In the genomic region with DNA sequence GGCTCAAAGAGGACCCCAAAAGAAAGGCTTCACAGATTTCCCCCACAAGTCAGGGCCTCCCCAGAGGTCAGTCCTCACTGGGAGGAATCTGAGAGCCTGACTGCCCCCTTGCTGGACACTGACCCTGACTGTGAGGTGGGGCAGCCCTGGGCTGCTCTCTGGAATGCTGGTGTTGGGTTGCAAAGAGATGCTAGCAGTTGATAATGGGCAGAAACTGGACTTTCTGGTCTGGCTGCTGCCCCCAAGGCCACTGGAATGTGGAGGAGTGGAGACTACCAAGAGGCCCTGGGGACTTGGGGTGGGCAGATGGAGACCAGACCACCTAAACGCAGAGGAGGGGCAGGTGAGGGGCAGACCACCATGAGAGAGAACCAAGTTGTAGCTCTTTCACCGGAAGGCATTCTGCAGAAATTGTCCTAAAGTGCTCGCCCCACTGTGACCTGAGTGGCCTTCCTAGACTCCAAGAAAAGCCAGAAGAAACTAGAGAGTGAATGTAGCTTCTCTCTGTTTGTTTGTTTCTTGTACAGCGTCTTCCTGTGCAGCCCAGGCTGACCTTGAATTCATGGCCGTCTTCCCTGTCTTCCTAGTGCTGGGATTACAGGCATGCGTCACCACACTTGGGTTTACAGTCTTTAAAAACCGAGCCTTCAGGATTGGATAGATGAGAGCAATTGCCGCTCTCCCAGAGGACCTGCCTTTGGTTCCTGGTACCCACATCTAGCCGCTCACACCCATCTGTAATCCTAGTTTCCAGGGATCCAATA, we compare ENCODE assay signal across 16 mouse cellular contexts. TPM values are rescaled to one million over a fixed set of nuclear protein-coding genes. Genes with fewer than 3 reads are reported as not detected.
DNase-seq lines count a peak whose midpoint lies in the region; ATAC-seq and TF ChIP-seq lines count a peak whose summit lies in the region.
"Had no signal": no experiment of that assay in that cellular context is flagged by ENCODE, and none has a peak within 500 bp of the region (broad histone marks: within the 10 kb centered on the region; RNA-seq: fewer than 3 reads in every experiment).

No protein-coding gene starts in this region.

- H3K9ac ChIP-seq in intestine, embryonic 15.5 days = no peak overlapping the region
- no peak overlapping the region for H3K9ac ChIP-seq in intestine, postnatal 0 days (ENCODE audit: low read depth, low read length)
- H3K9ac ChIP-seq in midbrain, embryonic 14.5 days (replicated peaks; ENCODE audit: low read length) = 0 out of 2 replicates have a peak overlapping the region, but pooled peaks have one; percentile 6
- H3K9ac ChIP-seq: heart, embryonic 13.5 days had no signal

- peak; percentile 81 for DNase-seq in embryo, embryonic 9.5 days (ENCODE audit: extremely low spot score)
- DNase-seq in kidney, adult 18-20 months = peak; percentile 23
- no peak for DNase-seq in midbrain, embryonic 14.5 days
- no peak for DNase-seq in T-cell, adult 2 months (ENCODE audit: low spot score)
- no peak for DNase-seq in thymus, postnatal 25 days
- no peak for DNase-seq in gastrocnemius, adult 2 months
- DNase-seq: cerebellum, adult 11 months; liver; right cerebral cortex, adult 18-20 months; thymus, adult 2 months had no signal

- H3K27me3 ChIP-seq in intestine, embryonic 15.5 days (replicated peaks) = no peaks in the 10 kb centered on the region; the same call in 1 of the 2 replicates
- H3K27me3 ChIP-seq in intestine, postnatal 0 days (replicated peaks; ENCODE audit: control insufficient read depth, insufficient read depth, low read length) = 0 out of 2 replicates have a peak, but pooled peaks cover 3% of the 10 kb centered on the region
- no peaks in the 10 kb centered on the region for H3K27me3 ChIP-seq in midbrain, embryonic 14.5 days (ENCODE audit: control insufficient read depth, insufficient read depth, low read length)

- H3K36me3 ChIP-seq in intestine, embryonic 15.5 days = no peaks in the 10 kb centered on the region
- no peaks in the 10 kb centered on the region for H3K36me3 ChIP-seq in intestine, postnatal 0 days (ENCODE audit: control insufficient read depth, insufficient read depth)
- H3K36me3 ChIP-seq in midbrain, embryonic 14.5 days (ENCODE audit: control insufficient read depth, insufficient read depth, low read length) = peaks cover 18% of the 10 kb centered on the region
- H3K36me3 ChIP-seq: heart, embryonic 13.5 days had no signal

- intact Hi-C loops in gastrocnemius, adult 2 months (cut with DNase I) = no loop called here

- H3K4me1 ChIP-seq in intestine, embryonic 15.5 days (replicated peaks) = peaks cover 28% of the 10 kb centered on the region
- H3K4me1 ChIP-seq in intestine, postnatal 0 days (replicated peaks; ENCODE audit: control insufficient read depth, insufficient read depth, low read length) = no peaks in the 10 kb centered on the region; the same call in 1 of the 2 replicates
- peaks cover 54% of the 10 kb centered on the region for H3K4me1 ChIP-seq in midbrain, embryonic 14.5 days (ENCODE audit: control insufficient read depth, insufficient read depth, low read length)

- no peak for ATAC-seq in intestine, embryonic 15.5 days
- ATAC-seq in intestine, postnatal 0 days = no peak
- no peak for ATAC-seq in midbrain, embryonic 14.5 days (ENCODE audit: low FRiP score, low TSS enrichment)

- H3K27ac ChIP-seq in intestine, embryonic 15.5 days = 0 out of 2 replicates have a peak overlapping the region, but pooled peaks have one; percentile 3
- no peak overlapping the region for H3K27ac ChIP-seq in intestine, postnatal 0 days (ENCODE audit: low read depth, low read length)
- peak overlapping the region; percentile 86; the same call in 1 of the 2 replicates for H3K27ac ChIP-seq in midbrain, embryonic 14.5 days (replicated peaks; ENCODE audit: low read depth, low read length)
- no peak overlapping the region for H3K27ac ChIP-seq in gastrocnemius, adult 2 months
- H3K27ac ChIP-seq: heart, embryonic 13.5 days; layer of hippocampus, adult 2 months had no signal

- TF ChIP-seq CTCF in intestine, postnatal 0 days (IDR thresholded peaks at IDR 0.05; ENCODE audit: low read depth) = no peak
- no peak for TF ChIP-seq CTCF in gastrocnemius, adult 2 months (IDR thresholded peaks at IDR 0.05)

- H3K4me2 ChIP-seq in intestine, embryonic 15.5 days (replicated peaks) = no peak overlapping the region
- no peak overlapping the region for H3K4me2 ChIP-seq in intestine, postnatal 0 days (replicated peaks; ENCODE audit: low read depth)
- H3K4me2 ChIP-seq in midbrain, embryonic 14.5 days (ENCODE audit: low read length) = no peak overlapping the region
- H3K4me2 ChIP-seq: heart, embryonic 13.5 days had no signal

- H3K9me3 ChIP-seq in intestine, embryonic 15.5 days = no peaks in the 10 kb centered on the region
- no peaks in the 10 kb centered on the region for H3K9me3 ChIP-seq in intestine, postnatal 0 days (ENCODE audit: control insufficient read depth)
- H3K9me3 ChIP-seq in midbrain, embryonic 14.5 days (ENCODE audit: control insufficient read depth, low read length) = no peaks in the 10 kb centered on the region
- H3K9me3 ChIP-seq: heart, embryonic 13.5 days had no signal

- 49% methylated on average over 9 of the region's 9 CpGs for WGBS in intestine, embryonic 15.5 days
- 59% methylated on average over 9 of the region's 9 CpGs for WGBS in intestine, postnatal 0 days
- 77% methylated on average over 9 of the region's 9 CpGs for WGBS in midbrain, embryonic 14.5 days

- H3K4me3 ChIP-seq in intestine, embryonic 15.5 days (replicated peaks) = no peak overlapping the region
- no peak overlapping the region for H3K4me3 ChIP-seq in intestine, postnatal 0 days (ENCODE audit: low read depth, low read length)
- no peak overlapping the region for H3K4me3 ChIP-seq in midbrain, embryonic 14.5 days (replicated peaks; ENCODE audit: low read depth, low read length)
- no peak overlapping the region for H3K4me3 ChIP-seq in gastrocnemius, adult 2 months
- H3K4me3 ChIP-seq: erythroblast, embryonic 14.5 days; heart, embryonic 13.5 days; layer of hippocampus, adult 2 months had no signal

RNA-seq across cellular contexts. Expression of gene Igdcc3, which starts 13.9 kb away (rescaled TPM):
- 0.99 and 1.4 TPM in 2 replicates for polyA plus RNA-seq in intestine, embryonic 15.5 days (2015; fragmentation: Nextera tagmentation; extraction: Ambion mirVana)
- polyA plus RNA-seq in intestine, postnatal 0 days (2015; fragmentation: Nextera tagmentation; extraction: Ambion mirVana) = 0.22 TPM in 2 replicates
- 10.7 and 14.1 TPM in 2 replicates for polyA plus RNA-seq in midbrain, embryonic 14.5 days (2014; fragmentation: Nextera tagmentation; extraction: Ambion mirVana)
- total RNA-seq in gastrocnemius, adult 2 months (2021) = under 1 TPM; 0.17 to 0.18 TPM
- total RNA-seq: megakaryocyte, adult 5-6 weeks had no signal
- polyA plus RNA-seq: erythroblast, embryonic 14.5 days had no signal

RNA-seq across cellular contexts. Expression of gene Parp16, which starts 40.3 kb away (rescaled TPM):
- polyA plus RNA-seq in intestine, embryonic 15.5 days (2015; fragmentation: Nextera tagmentation; extraction: Ambion mirVana) = 9.4 and 9.7 TPM in 2 replicates
- polyA plus RNA-seq in intestine, postnatal 0 days (2015; fragmentation: Nextera tagmentation; extraction: Ambion mirVana) = 9.9 and 10.5 TPM in 2 replicates
- polyA plus RNA-seq in midbrain, embryonic 14.5 days (2014; fragmentation: Nextera tagmentation; extraction: Ambion mirVana) = 5.2 and 6.5 TPM in 2 replicates
- 1 to 10 TPM; 3.6 to 3.9 TPM for total RNA-seq in gastrocnemius, adult 2 months (2021)

RNA-seq across cellular contexts. Expression of gene Igdcc4, which starts 53.6 kb away (rescaled TPM):
- 21.1 and 22.7 TPM in 2 replicates for polyA plus RNA-seq in intestine, embryonic 15.5 days (2015; fragmentation: Nextera tagmentation; extraction: Ambion mirVana)
- 4.1 and 4.5 TPM in 2 replicates for polyA plus RNA-seq in intestine, postnatal 0 days (2015; fragmentation: Nextera tagmentation; extraction: Ambion mirVana)
- 14.9 and 17.3 TPM in 2 replicates for polyA plus RNA-seq in midbrain, embryonic 14.5 days (2014; fragmentation: Nextera tagmentation; extraction: Ambion mirVana)
- 10 to 100 TPM; 22.1 to 34.4 TPM for total RNA-seq in gastrocnemius, adult 2 months (2021)
- polyA plus RNA-seq: erythroblast, embryonic 14.5 days had no signal

Comparison
In these comparisons a context has a peak if more than half of its experiments do, and no peak if none do; other contexts are left out.
1. H3K27ac ChIP-seq: peak in intestine, embryonic 15.5 days (single experiment) and midbrain, embryonic 14.5 days (single experiment); none in intestine, postnatal 0 days (single experiment) and gastrocnemius, adult 2 months (single experiment).
2. DNase-seq: peak in embryo, embryonic 9.5 days (single experiment) and kidney, adult 18-20 months (single experiment); none in midbrain, embryonic 14.5 days (single experiment), T-cell, adult 2 months (single experiment), thymus, postnatal 25 days (single experiment) and gastrocnemius, adult 2 months (single experiment).